Mouse (Mus musculus): Measurements from ENCODE around the gene Mrpl57.

GRCm38 (mm10) chr14:57835157-57835556 lies 9.1 kb downstream of the Mrpl57 start:
- TF ChIP-seq POLR2A (IDR thresholded peaks at IDR 0.05; ENCODE audit: low read depth, low read length) (no peak), CTCF (IDR thresholded peaks at IDR 0.05; ENCODE audit: extremely low read depth, insufficient read depth, insufficient read length, insufficient replicate concordance) (no peak)

All from spleen, adult 2 months (tissue).